ENCODE assay signal across 29 mouse cellular contexts in genomic region chr13:113771340-113771739, GRCm38 (mm10). TPM values are rescaled to one million over a fixed set of nuclear protein-coding genes. Genes with fewer than 3 reads are reported as not detected.
DNase-seq lines count a peak whose midpoint lies in the region; ATAC-seq lines count a peak whose summit lies in the region.
"Had no signal": no experiment of that assay in that cellular context is flagged by ENCODE, and none has a peak within 500 bp of the region (broad histone marks: within the 10 kb centered on the region; RNA-seq: fewer than 3 reads in every experiment).

No protein-coding gene starts in this region.

- WGBS in midbrain, embryonic 15.5 days = 14% methylated on average over 1 of the region's 1 CpGs
- WGBS in midbrain, embryonic 13.5 days = 12% methylated on average over 1 of the region's 1 CpGs
- WGBS in intestine, embryonic 15.5 days = 55% methylated on average over 1 of the region's 1 CpGs

- no peaks in the 10 kb centered on the region for H3K36me3 ChIP-seq in midbrain, embryonic 15.5 days (replicated peaks)
- no peaks in the 10 kb centered on the region for H3K36me3 ChIP-seq in midbrain, embryonic 13.5 days
- H3K36me3 ChIP-seq in intestine, embryonic 15.5 days = no peaks in the 10 kb centered on the region
- H3K36me3 ChIP-seq: embryonic facial prominence, embryonic 13.5 days; embryonic facial prominence, embryonic 15.5 days; forebrain, embryonic 10.5 days; forebrain, embryonic 12.5 days; G1E had no signal

- ATAC-seq in midbrain, embryonic 15.5 days (replicated peaks) = peak; percentile 60
- ATAC-seq in midbrain, embryonic 13.5 days = no peak
- no peak for ATAC-seq in intestine, embryonic 15.5 days
- ATAC-seq: activated CD4-positive, CD25-positive, alpha-beta regulatory T cell, adult 4 months; CD4-positive, CD25-positive, alpha-beta regulatory T cell, adult 4 months; forebrain, embryonic 14.5 days; forebrain, embryonic 16.5 days; Patski had no signal

- peak; percentile 37 for DNase-seq in heart, adult 11 months
- DNase-seq in heart, adult 8-10 months (ENCODE audit: low spot score) = no peak
- DNase-seq in brain, adult 2 months (ENCODE audit: low read depth, low spot score) = peak; percentile 27
- peak; percentile 9 for DNase-seq in telencephalon, adult 2 months (ENCODE audit: low read depth, low spot score)
- DNase-seq: adrenal gland, adult 8-10 months; adrenal gland, postnatal 14 days; adrenal gland, postnatal 36 days; B cell, adult 2 months; cerebellum, adult 11-12 months; cerebellum, adult 2 months; cerebellum, adult 9-10 months; cerebellum, postnatal 10 days; cerebellum, postnatal 25 days; embryo, embryonic 11 days had no signal

- no peak overlapping the region for H3K27ac ChIP-seq in midbrain, embryonic 15.5 days
- H3K27ac ChIP-seq in midbrain, embryonic 13.5 days = no peak overlapping the region
- H3K27ac ChIP-seq in intestine, embryonic 15.5 days = no peak overlapping the region
- H3K27ac ChIP-seq: embryonic facial prominence, embryonic 13.5 days; embryonic facial prominence, embryonic 15.5 days; forebrain, embryonic 10.5 days; forebrain, embryonic 12.5 days had no signal

- no peaks in the 10 kb centered on the region for H3K27me3 ChIP-seq in midbrain, embryonic 15.5 days (replicated peaks)
- H3K27me3 ChIP-seq in midbrain, embryonic 13.5 days = no peaks in the 10 kb centered on the region
- no peaks in the 10 kb centered on the region for H3K27me3 ChIP-seq in intestine, embryonic 15.5 days (replicated peaks)
- H3K27me3 ChIP-seq: CH12.LX; embryonic facial prominence, embryonic 13.5 days; embryonic facial prominence, embryonic 15.5 days; forebrain, embryonic 12.5 days; Patski had no signal

- no peak overlapping the region for H3K4me3 ChIP-seq in midbrain, embryonic 15.5 days
- H3K4me3 ChIP-seq in midbrain, embryonic 13.5 days (replicated peaks) = no peak overlapping the region
- H3K4me3 ChIP-seq in intestine, embryonic 15.5 days (replicated peaks) = no peak overlapping the region
- H3K4me3 ChIP-seq: embryonic facial prominence, embryonic 13.5 days; embryonic facial prominence, embryonic 15.5 days; erythroblast, embryonic 14.5 days; forebrain, embryonic 10.5 days; forebrain, embryonic 12.5 days had no signal

- H3K9me3 ChIP-seq in midbrain, embryonic 15.5 days = no peaks in the 10 kb centered on the region
- no peaks in the 10 kb centered on the region for H3K9me3 ChIP-seq in midbrain, embryonic 13.5 days
- H3K9me3 ChIP-seq in intestine, embryonic 15.5 days = no peaks in the 10 kb centered on the region
- H3K9me3 ChIP-seq: embryonic facial prominence, embryonic 13.5 days; embryonic facial prominence, embryonic 15.5 days; forebrain, embryonic 10.5 days; forebrain, embryonic 12.5 days had no signal

- H3K4me2 ChIP-seq in midbrain, embryonic 15.5 days = no peak overlapping the region
- H3K4me2 ChIP-seq in midbrain, embryonic 13.5 days (replicated peaks) = no peak overlapping the region
- H3K4me2 ChIP-seq in intestine, embryonic 15.5 days (replicated peaks) = no peak overlapping the region
- H3K4me2 ChIP-seq: embryonic facial prominence, embryonic 13.5 days; embryonic facial prominence, embryonic 15.5 days; forebrain, embryonic 12.5 days had no signal

- peaks cover 3% of the 10 kb centered on the region; the same call in 1 of the 2 replicates for H3K4me1 ChIP-seq in midbrain, embryonic 15.5 days
- H3K4me1 ChIP-seq in midbrain, embryonic 13.5 days (replicated peaks) = no peaks in the 10 kb centered on the region
- no peaks in the 10 kb centered on the region for H3K4me1 ChIP-seq in intestine, embryonic 15.5 days (replicated peaks)
- H3K4me1 ChIP-seq: forebrain, embryonic 12.5 days had no signal

- no peak overlapping the region for H3K9ac ChIP-seq in midbrain, embryonic 15.5 days
- H3K9ac ChIP-seq in midbrain, embryonic 13.5 days (replicated peaks) = no peak overlapping the region
- H3K9ac ChIP-seq in intestine, embryonic 15.5 days = no peak overlapping the region
- H3K9ac ChIP-seq: embryonic facial prominence, embryonic 13.5 days; embryonic facial prominence, embryonic 15.5 days; forebrain, embryonic 12.5 days had no signal

RNA-seq across cellular contexts. Expression of gene Arl15, which starts 23.0 kb away (rescaled TPM):
- 1 to 10 TPM; 7.1 to 8.2 (median 8.0) TPM for total RNA-seq in heart, adult 8-10 months (2022)
- 15.3 and 18.5 TPM in 2 replicates for polyA plus RNA-seq in midbrain, embryonic 15.5 days (2015; fragmentation: Nextera tagmentation; extraction: Ambion mirVana)
- polyA plus RNA-seq in midbrain, embryonic 13.5 days (2015; fragmentation: Nextera tagmentation; extraction: Ambion mirVana) = 15.0 and 17.7 TPM in 2 replicates
- polyA plus RNA-seq in intestine, embryonic 15.5 days (2015; fragmentation: Nextera tagmentation; extraction: Ambion mirVana) = 5.5 and 6.7 TPM in 2 replicates
- polyA plus RNA-seq: erythroblast, embryonic 14.5 days had no signal
